Mouse (Mus musculus): Measurements from ENCODE around the gene Treml2. TPM values are rescaled to one million over a fixed set of nuclear protein-coding genes. Genes with fewer than 3 reads are reported as not detected.

Treml2 gene
- polyA plus RNA-seq, 1 experiment from 2014 or later, result 0.40 TPM

- H3K27ac ChIP-seq (replicated peaks), result peak overlapping the region; percentile 40; the same call in 1 of the 2 replicates
- H3K36me3 ChIP-seq (replicated peaks), result no peaks in the 10 kb centered on the region
- no peak for DNase-seq (ENCODE audit: low spot score)
- no peaks in the 10 kb centered on the region for H3K9me3 ChIP-seq
- H3K4me1 ChIP-seq, result peaks cover 4% of the 10 kb centered on the region; the same call in 1 of the 2 replicates
- H3K27me3 ChIP-seq (replicated peaks; ENCODE audit: low read depth, poor library complexity, severe bottlenecking), result no peaks in the 10 kb centered on the region
- no peak overlapping the region for H3K4me3 ChIP-seq
- WGBS, result 90% methylated on average over 4 of the region's 4 CpGs
Measured at GRCm38 (mm10) chr17:48272598-48272997, 26.7 kb upstream of the Treml2 start.

- no peaks in the 10 kb centered on the region for H3K9me3 ChIP-seq
- no peak for DNase-seq (ENCODE audit: low spot score)
- WGBS, result 90% methylated on average over 4 of the region's 4 CpGs
- no peak overlapping the region for H3K27ac ChIP-seq (replicated peaks)
- H3K27me3 ChIP-seq (replicated peaks; ENCODE audit: low read depth, poor library complexity, severe bottlenecking), result no peaks in the 10 kb centered on the region
- H3K36me3 ChIP-seq (replicated peaks), result no peaks in the 10 kb centered on the region
- H3K4me3 ChIP-seq, result no peak overlapping the region
- H3K4me1 ChIP-seq, result peaks cover 4% of the 10 kb centered on the region; the same call in 1 of the 2 replicates
Measured at GRCm38 (mm10) chr17:48274098-48274497, 25.2 kb upstream of the Treml2 start.

DNA sequence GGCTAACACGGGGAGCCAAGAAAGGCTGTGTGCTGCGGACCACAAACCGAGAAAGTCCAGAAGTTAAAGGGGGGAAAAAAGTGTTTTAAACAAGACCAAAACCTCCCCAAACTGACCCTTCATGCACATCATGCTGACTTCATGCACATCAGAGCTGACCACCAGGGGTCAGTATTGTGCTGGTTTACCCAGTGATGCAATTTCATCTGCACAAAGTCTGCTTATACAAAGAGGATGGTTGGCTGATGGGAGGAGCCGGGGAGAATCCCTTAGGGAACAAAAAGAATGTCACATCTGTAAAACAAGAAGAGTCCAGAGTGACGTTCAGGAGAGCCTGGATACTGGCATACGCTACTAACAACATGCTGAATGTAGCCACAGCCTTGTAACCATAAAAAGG lies 24.4 kb upstream of the Treml2 start:
- no peak overlapping the region for H3K4me3 ChIP-seq
- DNase-seq (ENCODE audit: low spot score), result peak; percentile 81
- WGBS, result 29% methylated on average over 6 of the region's 6 CpGs
- no peaks in the 10 kb centered on the region for H3K27me3 ChIP-seq (replicated peaks; ENCODE audit: low read depth, poor library complexity, severe bottlenecking)
- H3K9me3 ChIP-seq, result no peaks in the 10 kb centered on the region
- H3K4me1 ChIP-seq, result peaks cover 4% of the 10 kb centered on the region; the same call in 1 of the 2 replicates
- H3K27ac ChIP-seq (replicated peaks), result no peak overlapping the region
- H3K36me3 ChIP-seq (replicated peaks), result no peaks in the 10 kb centered on the region

DNA sequence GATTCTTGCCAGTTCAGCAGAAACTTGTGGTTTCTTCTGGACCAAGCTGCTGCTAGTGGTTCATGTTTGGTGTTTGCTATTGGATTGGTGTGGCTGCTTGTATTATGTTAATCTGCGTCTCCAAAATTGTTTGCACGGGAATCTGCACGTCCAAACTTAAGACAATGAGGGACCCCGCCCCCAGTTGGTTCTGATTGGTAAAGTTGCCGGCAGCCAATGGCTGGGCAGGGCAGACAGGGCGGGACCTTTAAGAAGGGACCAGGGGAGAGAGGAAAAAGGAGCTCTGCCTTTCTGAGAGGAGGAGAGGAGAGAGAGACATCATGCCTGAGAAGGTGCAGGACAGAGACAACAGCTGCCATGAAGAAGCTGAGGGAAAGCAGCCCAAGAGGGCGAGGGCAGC lies 23.6 kb upstream of the Treml2 start:
- 65% methylated on average over 7 of the region's 7 CpGs for WGBS
- Histone ChIP-seq H3K4me3 (no peak overlapping the region), H3K27me3 (replicated peaks; ENCODE audit: low read depth, poor library complexity, severe bottlenecking) (no peaks in the 10 kb centered on the region), H3K27ac (replicated peaks) (no peak overlapping the region), H3K36me3 (replicated peaks) (no peaks in the 10 kb centered on the region), H3K9me3 (no peaks in the 10 kb centered on the region), H3K4me1 (peaks cover 9% of the 10 kb centered on the region)
- DNase-seq (ENCODE audit: low spot score), result no peak

DNA sequence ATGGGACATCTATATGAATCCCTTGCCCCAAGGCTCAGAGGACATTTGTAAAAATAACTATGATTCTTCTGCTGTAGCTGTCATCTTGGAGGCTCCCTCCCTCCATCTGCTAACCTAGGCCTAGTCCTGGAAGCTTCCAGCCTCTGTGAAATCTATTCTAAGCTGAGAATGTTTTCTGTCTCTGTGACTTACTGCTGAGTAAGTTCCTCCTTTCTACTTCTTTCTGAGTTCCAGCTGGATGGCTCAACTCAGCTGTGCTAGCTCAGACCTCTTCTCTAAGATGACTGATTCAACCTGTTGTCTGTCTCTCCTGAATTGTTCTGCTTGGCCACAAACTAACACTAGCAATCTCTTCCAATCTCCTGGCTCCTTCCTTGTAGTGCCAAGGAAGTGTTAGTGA lies 20.9 kb upstream of the Treml2 start:
- H3K4me1 ChIP-seq, result peaks cover 32% of the 10 kb centered on the region
- H3K36me3 ChIP-seq (replicated peaks), result no peaks in the 10 kb centered on the region
- DNase-seq (ENCODE audit: low spot score), result no peak
- H3K9me3 ChIP-seq, result no peaks in the 10 kb centered on the region
- H3K27ac ChIP-seq (replicated peaks), result no peak overlapping the region
- no peak overlapping the region for H3K4me3 ChIP-seq
- no peaks in the 10 kb centered on the region for H3K27me3 ChIP-seq (replicated peaks; ENCODE audit: low read depth, poor library complexity, severe bottlenecking)

- peaks cover 34% of the 10 kb centered on the region for H3K4me1 ChIP-seq
- no peak overlapping the region for H3K4me3 ChIP-seq
- 81% methylated on average over 4 of the region's 4 CpGs for WGBS
- H3K36me3 ChIP-seq (replicated peaks), result no peaks in the 10 kb centered on the region
- no peaks in the 10 kb centered on the region for H3K27me3 ChIP-seq (replicated peaks; ENCODE audit: low read depth, poor library complexity, severe bottlenecking)
- H3K9me3 ChIP-seq, result no peaks in the 10 kb centered on the region
- H3K27ac ChIP-seq (replicated peaks), result no peak overlapping the region
- DNase-seq (ENCODE audit: low spot score), result no peak
Measured at GRCm38 (mm10) chr17:48279002-48279401, 20.3 kb upstream of the Treml2 start.

GRCm38 (mm10) chr17:48280943-48281738 lies 18.2 kb upstream of the Treml2 start:
- Histone ChIP-seq H3K27ac (replicated peaks) (peak overlapping the region; percentile 87), H3K4me1 (peaks cover 30% of the 10 kb centered on the region), H3K36me3 (replicated peaks) (no peaks in the 10 kb centered on the region), H3K9me3 (no peaks in the 10 kb centered on the region), H3K27me3 (replicated peaks; ENCODE audit: low read depth, poor library complexity, severe bottlenecking) (no peaks in the 10 kb centered on the region), H3K4me3 (peak overlapping the region; percentile 52)
- peak; percentile 60 for DNase-seq (ENCODE audit: low spot score)
- 27% methylated on average over 18 of the region's 18 CpGs for WGBS

DNA sequence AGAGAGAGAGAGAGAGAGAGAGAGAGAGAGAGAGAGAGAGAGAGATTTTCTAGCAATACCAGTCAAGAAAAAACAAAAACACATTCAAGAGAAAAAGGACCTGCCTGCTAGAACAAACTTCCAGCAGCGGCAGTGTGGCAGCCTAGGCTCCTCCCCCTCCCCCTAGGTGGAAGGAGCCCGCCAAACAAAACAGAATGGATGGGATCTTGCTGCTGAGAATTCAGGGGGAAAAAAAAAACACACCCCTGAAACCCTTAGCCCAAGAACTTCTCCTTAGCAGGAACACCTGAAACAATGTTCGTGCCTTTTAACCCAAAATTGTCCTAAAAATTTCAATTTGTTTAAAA lies 17.6 kb upstream of the Treml2 start:
- no peaks in the 10 kb centered on the region for H3K9me3 ChIP-seq
- H3K36me3 ChIP-seq (replicated peaks), result no peaks in the 10 kb centered on the region
- H3K4me1 ChIP-seq, result peaks cover 30% of the 10 kb centered on the region
- H3K27ac ChIP-seq (replicated peaks), result peak overlapping the region; percentile 87
- 4% methylated on average over 3 of the region's 3 CpGs for WGBS
- DNase-seq (ENCODE audit: low spot score), result peak; percentile 71
- H3K4me3 ChIP-seq, result peak overlapping the region; percentile 52
- H3K27me3 ChIP-seq (replicated peaks; ENCODE audit: low read depth, poor library complexity, severe bottlenecking), result no peaks in the 10 kb centered on the region

- no peak for DNase-seq (ENCODE audit: low spot score)
- H3K27ac ChIP-seq (replicated peaks), result no peak overlapping the region
- peaks cover 15% of the 10 kb centered on the region for H3K4me1 ChIP-seq
- H3K27me3 ChIP-seq (replicated peaks; ENCODE audit: low read depth, poor library complexity, severe bottlenecking), result no peaks in the 10 kb centered on the region
- no peaks in the 10 kb centered on the region for H3K36me3 ChIP-seq (replicated peaks)
- no peaks in the 10 kb centered on the region for H3K9me3 ChIP-seq
- no peak overlapping the region for H3K4me3 ChIP-seq
- WGBS, result 64% methylated on average over 1 of the region's 1 CpGs
Measured at GRCm38 (mm10) chr17:48286765-48287164, 12.5 kb upstream of the Treml2 start.

- DNase-seq (ENCODE audit: low spot score), result no peak
- Histone ChIP-seq H3K4me3 (no peak overlapping the region), H3K9me3 (no peaks in the 10 kb centered on the region), H3K4me1 (peaks cover 10% of the 10 kb centered on the region), H3K27me3 (replicated peaks; ENCODE audit: low read depth, poor library complexity, severe bottlenecking) (no peaks in the 10 kb centered on the region), H3K36me3 (replicated peaks) (no peaks in the 10 kb centered on the region), H3K27ac (replicated peaks) (no peak overlapping the region)
- 59% methylated on average over 2 of the region's 2 CpGs for WGBS
Measured at GRCm38 (mm10) chr17:48287276-48287675, 12.0 kb upstream of the Treml2 start.

DNA sequence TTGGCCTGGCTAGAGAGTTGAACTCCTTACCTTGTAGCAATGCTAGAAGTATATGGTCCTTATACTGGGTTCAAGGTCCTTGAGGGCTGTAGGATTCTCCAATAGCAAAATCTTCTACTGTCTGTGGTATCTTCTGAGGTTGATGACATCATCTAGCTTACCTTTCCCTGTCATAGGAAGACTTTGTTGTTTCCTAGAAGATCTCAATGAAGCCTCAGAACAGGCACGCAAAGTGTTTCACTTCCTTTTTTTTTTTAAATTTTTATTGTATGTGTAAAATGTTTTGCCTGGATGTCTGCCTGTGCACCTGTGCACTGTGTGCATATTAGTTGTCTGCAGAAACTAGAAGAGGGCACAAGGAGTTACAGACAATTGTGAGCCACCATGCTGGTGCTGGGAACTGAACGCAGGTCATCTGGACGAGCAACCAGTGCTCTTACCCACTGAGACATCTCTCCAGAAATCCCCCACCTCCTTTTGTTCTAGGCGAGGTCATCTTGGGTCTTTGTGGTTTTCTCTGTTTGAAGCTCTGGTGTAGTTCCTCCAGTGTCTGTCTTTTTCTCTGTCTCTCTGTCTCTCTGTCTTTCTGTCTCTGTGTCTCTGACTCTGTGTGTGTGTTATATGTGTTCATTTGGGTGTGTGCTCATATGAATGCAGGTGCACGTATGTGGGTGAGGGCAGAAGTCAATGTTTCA lies 5.7 kb upstream of the Treml2 start:
- WGBS, result 86% methylated on average over 5 of the region's 5 CpGs
- H3K9me3 ChIP-seq, result no peaks in the 10 kb centered on the region
- H3K4me1 ChIP-seq, result no peaks in the 10 kb centered on the region
- no peak overlapping the region for H3K27ac ChIP-seq (replicated peaks)
- H3K27me3 ChIP-seq (replicated peaks; ENCODE audit: low read depth, poor library complexity, severe bottlenecking), result no peaks in the 10 kb centered on the region
- H3K4me3 ChIP-seq, result no peak overlapping the region
- H3K36me3 ChIP-seq (replicated peaks), result no peaks in the 10 kb centered on the region
- no peak for DNase-seq (ENCODE audit: low spot score)

- H3K27me3 ChIP-seq (replicated peaks; ENCODE audit: low read depth, poor library complexity, severe bottlenecking), result no peaks in the 10 kb centered on the region
- no peaks in the 10 kb centered on the region for H3K36me3 ChIP-seq (replicated peaks)
- H3K27ac ChIP-seq (replicated peaks), result 0 out of 2 replicates have a peak overlapping the region, but pooled peaks have one; percentile 51
- no peak for DNase-seq (ENCODE audit: low spot score)
- WGBS, result 62% methylated on average over 7 of the region's 7 CpGs
- no peak overlapping the region for H3K4me3 ChIP-seq
- H3K4me1 ChIP-seq, result peaks cover 12% of the 10 kb centered on the region
- H3K9me3 ChIP-seq, result no peaks in the 10 kb centered on the region
Measured at GRCm38 (mm10) chr17:48299756-48300155, 458 bp downstream of the Treml2 start.

DNA sequence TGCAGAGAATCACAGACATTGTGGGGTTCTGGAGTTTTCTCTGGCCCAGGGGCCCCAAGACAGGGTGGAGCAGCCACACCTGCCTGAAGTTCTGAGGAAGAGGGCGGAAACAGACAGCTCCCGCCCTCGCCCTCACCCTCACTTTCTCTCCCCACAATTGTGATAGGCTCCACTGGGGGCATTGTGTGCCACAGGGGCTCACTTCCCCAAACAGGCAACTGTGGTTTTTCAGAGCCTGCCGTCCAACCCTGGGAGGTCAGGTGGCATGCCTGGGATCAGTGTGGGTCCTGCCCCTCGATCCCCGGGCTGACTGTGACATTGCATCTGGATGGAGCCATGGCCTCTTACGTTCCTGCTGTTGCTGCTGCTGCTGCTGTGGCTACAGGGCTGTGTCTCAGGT lies 901 bp downstream of the Treml2 start:
- no peaks in the 10 kb centered on the region for H3K27me3 ChIP-seq (replicated peaks; ENCODE audit: low read depth, poor library complexity, severe bottlenecking)
- peaks cover 12% of the 10 kb centered on the region for H3K4me1 ChIP-seq
- DNase-seq (ENCODE audit: low spot score), result no peak
- 66% methylated on average over 7 of the region's 7 CpGs for WGBS
- peak overlapping the region; percentile 20; the same call in 1 of the 2 replicates for H3K4me3 ChIP-seq
- no peaks in the 10 kb centered on the region for H3K36me3 ChIP-seq (replicated peaks)
- H3K27ac ChIP-seq (replicated peaks), result 0 out of 2 replicates have a peak overlapping the region, but pooled peaks have one; percentile 51
- no peaks in the 10 kb centered on the region for H3K9me3 ChIP-seq

Measured in embryonic facial prominence, embryonic 10.5 days (tissue).